Mouse (Mus musculus): ENCODE measurements around the gene BC052040.

BC052040 gene

GRCm38 (mm10) chr2:115581241-115581988, at the start of gene BC052040:
BC052040 (plus strand) TSS chr2:115581716.
- DNase-seq (ENCODE audit: low spot score in 2 of 2), result peak; percentile 92

GRCm38 (mm10) chr2:115538009-115538690, 43.4 kb upstream of the BC052040 start:
- no peak for DNase-seq (ENCODE audit: low spot score in 2 of 2)

GRCm38 (mm10) chr2:115538691-115539283, 42.7 kb upstream of the BC052040 start:
- no peak for DNase-seq (ENCODE audit: low spot score in 2 of 2)

GRCm38 (mm10) chr2:115539731-115540130, 41.8 kb upstream of the BC052040 start:
- no peak for DNase-seq (ENCODE audit: low spot score in 2 of 2)

GRCm38 (mm10) chr2:115542401-115543123, 39.0 kb upstream of the BC052040 start:
- DNase-seq (ENCODE audit: low spot score in 2 of 2), result no peak

GRCm38 (mm10) chr2:115543212-115543611, 38.3 kb upstream of the BC052040 start:
- DNase-seq (ENCODE audit: low spot score in 2 of 2), result no peak

GRCm38 (mm10) chr2:115551901-115552300, 29.6 kb upstream of the BC052040 start:
- no peak for DNase-seq (ENCODE audit: low spot score in 2 of 2)

- DNase-seq (ENCODE audit: low spot score in 2 of 2), result no peak
Measured at GRCm38 (mm10) chr2:115562155-115562827, 19.2 kb upstream of the BC052040 start.

GRCm38 (mm10) chr2:115563436-115564093, 18.0 kb upstream of the BC052040 start:
- no peak for DNase-seq (ENCODE audit: low spot score in 2 of 2)

- no peak for DNase-seq (ENCODE audit: low spot score in 2 of 2)
Measured at GRCm38 (mm10) chr2:115571996-115572395, 9.5 kb upstream of the BC052040 start.

- no peak for DNase-seq (ENCODE audit: low spot score in 2 of 2)
Measured at GRCm38 (mm10) chr2:115574802-115575201, 6.7 kb upstream of the BC052040 start.

GRCm38 (mm10) chr2:115579171-115579900, 2.2 kb upstream of the BC052040 start:
- DNase-seq (ENCODE audit: low spot score in 2 of 2), result no peak

GRCm38 (mm10) chr2:115579976-115580375, 1.5 kb upstream of the BC052040 start:
- DNase-seq (ENCODE audit: low spot score in 2 of 2), result no peak

GRCm38 (mm10) chr2:115581989-115582608, 583 bp downstream of the BC052040 start:
- peak in 1 of 2 experiments; percentile 24 for DNase-seq (ENCODE audit: low spot score in 2 of 2)

- DNase-seq (ENCODE audit: low spot score in 2 of 2), result no peak
Measured at GRCm38 (mm10) chr2:115583776-115584175, 2.3 kb downstream of the BC052040 start.

GRCm38 (mm10) chr2:115590602-115591001, 9.1 kb downstream of the BC052040 start:
- DNase-seq (ENCODE audit: low spot score in 2 of 2), result no peak

GRCm38 (mm10) chr2:115592651-115593119, 11.2 kb downstream of the BC052040 start:
- DNase-seq (ENCODE audit: low spot score in 2 of 2), result peak; percentile 76 to 79

- no peak for DNase-seq (ENCODE audit: low spot score in 2 of 2)
Measured at GRCm38 (mm10) chr2:115597017-115597416, 15.5 kb downstream of the BC052040 start.

GRCm38 (mm10) chr2:115598266-115598665, 16.8 kb downstream of the BC052040 start:
- DNase-seq (ENCODE audit: low spot score in 2 of 2), result no peak

GRCm38 (mm10) chr2:115600724-115601123, 19.2 kb downstream of the BC052040 start:
- DNase-seq (ENCODE audit: low spot score in 2 of 2), result no peak
